Mouse (Mus musculus) stomach, postnatal 0 days (tissue): ENCODE results near the gene Pde4dip. TPM values are rescaled to one million over a fixed set of nuclear protein-coding genes. Genes with fewer than 3 reads are reported as not detected.

Source experiments
- ATAC-seq: fragments of 200-750 bp; cut with Nextera tagmentation; 2 replicates; pipeline ENCODE4 v1.8.0; 2017; ENCODE audit not compliant: low FRiP score, low TSS enrichment
- DNase-seq: peaks from one replicate; pipeline ENCODE4 v3.0.0-alpha.2; 2016; ENCODE audit warnings: low spot score
- H3K27ac ChIP-seq: fragments of 300-500 bp; sonication (generic); replicated peaks from 2 replicates; pipeline ENCODE4 v1.5.1; 2014; ENCODE audit warnings: mild to moderate bottlenecking, control low read depth
- H3K27me3 ChIP-seq: fragments of 300-500 bp; sonication (generic); 2 replicates; pipeline ENCODE4 v1.6.1; 2014; ENCODE audit warnings: low read length; ENCODE audit not compliant: control insufficient read depth, insufficient read depth
- H3K36me3 ChIP-seq: fragments of 300-500 bp; sonication (generic); 2 replicates; pipeline ENCODE4 v1.6.1; 2014; ENCODE audit warnings: low read length, mixed read lengths; ENCODE audit not compliant: control insufficient read depth, insufficient read depth
- H3K4me1 ChIP-seq: fragments of 300-500 bp; sonication (generic); replicated peaks from 2 replicates; pipeline ENCODE4 v1.6.1; 2014; ENCODE audit warnings: antibody characterized with exemption; ENCODE audit not compliant: control insufficient read depth, insufficient read depth
- H3K4me2 ChIP-seq: fragments of 300-500 bp; sonication (generic); replicated peaks from 2 replicates; pipeline ENCODE4 v1.6.1; 2014; ENCODE audit warnings: low read depth, mild to moderate bottlenecking, control low read depth, moderate library complexity
- H3K4me3 ChIP-seq: fragments of 300-500 bp; sonication (generic); 2 replicates; pipeline ENCODE4 v1.5.1; 2014; ENCODE audit warnings: low read depth, low read length, control low read depth
- H3K9ac ChIP-seq: fragments of 300-500 bp; sonication (generic); 2 replicates; pipeline ENCODE4 v1.6.1; 2014; ENCODE audit warnings: mild to moderate bottlenecking, low read length, control low read depth, mixed read lengths
- H3K9me3 ChIP-seq: fragments of 300-500 bp; sonication (generic); 2 replicates; pipeline ENCODE4 v1.6.1; 2016; ENCODE audit warnings: low read length; ENCODE audit not compliant: control insufficient read depth
- CTCF ChIP-seq: IDR thresholded peaks from 2 replicates; pipeline ENCODE4 v1.5.1; 2016; ENCODE audit warnings: antibody characterized with exemption, low read depth, mild to moderate bottlenecking, moderate library complexity
- EP300 ChIP-seq: optimal IDR thresholded peaks from 2 replicates; pipeline ENCODE3; 2016; ENCODE audit warnings: antibody characterized with exemption
- WGBS: fragments of 180-500 bp; shearing (Covaris S2); extraction: QIAGEN DNeasy Blood & Tissue Kit; methylation state at CpG from one replicate; pipeline ENCODE4 v1.1.7; 2014; 5-methylcytosine and 5-hydroxymethylcytosine counted together
- polyA plus RNA-seq: library from polyadenylated mRNA; unstranded; fragments of >200 nt; fragmentation: Nextera tagmentation; extraction: Ambion mirVana; gene quantifications from 2 replicates; pipeline ENCODE4 v1.2.1, GENCODE M21; 2015

Pde4dip gene
- polyA plus RNA-seq, 1 experiment from 2014 or later = 9.9 TPM

- no peaks in the 10 kb centered on the region for H3K9me3 ChIP-seq
These were observed 22.6 kb upstream of the Pde4dip start for GRCm38 (mm10) chr3:97911093-97911492.

GRCm38 (mm10) chr3:97909737-97910136 lies 21.2 kb upstream of the Pde4dip start:
- no peak overlapping the region for H3K27ac ChIP-seq
- WGBS = 75% methylated on average over 2 of the region's 2 CpGs
- no peak for DNase-seq

More at GRCm38 (mm10) chr3:97911093-97911492, 22.6 kb upstream of the Pde4dip start:
- Histone ChIP-seq H3K9ac (no peak overlapping the region), H3K36me3 (peaks cover 3% of the 10 kb centered on the region; the same call in 1 of the 2 replicates), H3K27ac (no peak overlapping the region), H3K4me1 (no peaks in the 10 kb centered on the region), H3K4me2 (no peak overlapping the region), H3K27me3 (no peaks in the 10 kb centered on the region), H3K4me3 (no peak overlapping the region)
- ATAC-seq (no peak), DNase-seq (no peak)
- TF ChIP-seq EP300 = no peak
- TF ChIP-seq CTCF = no peak
- WGBS = 71% methylated on average over 7 of the region's 7 CpGs

GRCm38 (mm10) chr3:97901586-97901985 lies 13.1 kb upstream of the Pde4dip start:
- ATAC-seq (peak; percentile 54), DNase-seq (no peak)
- Histone ChIP-seq H3K27ac (peak overlapping the region; percentile 83), H3K36me3 (no peaks in the 10 kb centered on the region), H3K9me3 (no peaks in the 10 kb centered on the region), H3K4me2 (peak overlapping the region; percentile 75), H3K4me3 (peak overlapping the region; percentile 97), H3K27me3 (no peaks in the 10 kb centered on the region), H3K4me1 (no peaks in the 10 kb centered on the region), H3K9ac (peak overlapping the region; percentile 98)
- no peak for TF ChIP-seq EP300
- no peak for TF ChIP-seq CTCF
- 13% methylated on average over 5 of the region's 5 CpGs for WGBS

More at GRCm38 (mm10) chr3:97909737-97910136, 21.2 kb upstream of the Pde4dip start:
- H3K36me3 ChIP-seq = no peaks in the 10 kb centered on the region
- H3K4me1 ChIP-seq = no peaks in the 10 kb centered on the region
- H3K4me3 ChIP-seq = no peak overlapping the region
- no peak overlapping the region for H3K9ac ChIP-seq
- no peak overlapping the region for H3K4me2 ChIP-seq
- TF ChIP-seq CTCF (no peak), EP300 (no peak)
- no peaks in the 10 kb centered on the region for H3K27me3 ChIP-seq
- no peak for ATAC-seq
- no peaks in the 10 kb centered on the region for H3K9me3 ChIP-seq

- WGBS = 3% methylated on average over 41 of the region's 41 CpGs
- DNase-seq (peak; percentile 88), ATAC-seq (peak; percentile 89)
- Histone ChIP-seq H3K9ac (peak within 1 kb of the TSS; percentile 98), H3K27me3 (no peaks in the 10 kb centered on the region), H3K27ac (peak within 1 kb of the TSS; percentile 83), H3K9me3 (no peaks in the 10 kb centered on the region), H3K4me1 (no peaks in the 10 kb centered on the region), H3K4me2 (peak within 1 kb of the TSS; percentile 75), H3K4me3 (peak within 1 kb of the TSS; percentile 97), H3K36me3 (no peaks in the 10 kb centered on the region)
- TF ChIP-seq CTCF = peak; percentile 25; the same call in 1 of the 2 replicates
- peak; percentile 51 for TF ChIP-seq EP300
These were observed 12.3 kb upstream of the Pde4dip start, which contains the start of gene Sec22b for GRCm38 (mm10) chr3:97900516-97901490. TSS of gene Sec22b (plus strand) at chr3:97901190.

GRCm38 (mm10) chr3:97898381-97898780 lies 9.9 kb upstream of the Pde4dip start:
- TF ChIP-seq EP300 (no peak), CTCF (no peak)
- no peaks in the 10 kb centered on the region for H3K9me3 ChIP-seq
- DNase-seq (no peak), ATAC-seq (no peak)
- H3K9ac ChIP-seq = no peak overlapping the region
- no peak overlapping the region for H3K27ac ChIP-seq
- no peaks in the 10 kb centered on the region for H3K27me3 ChIP-seq
- H3K4me3 ChIP-seq = no peak overlapping the region
- 48% methylated on average over 3 of the region's 3 CpGs for WGBS
- no peaks in the 10 kb centered on the region for H3K36me3 ChIP-seq
- H3K4me1 ChIP-seq = no peaks in the 10 kb centered on the region
- no peak overlapping the region for H3K4me2 ChIP-seq

- Histone ChIP-seq H3K9me3 (no peaks in the 10 kb centered on the region), H3K4me3 (no peak overlapping the region), H3K9ac (no peak overlapping the region), H3K4me1 (no peaks in the 10 kb centered on the region), H3K36me3 (no peaks in the 10 kb centered on the region), H3K27me3 (no peaks in the 10 kb centered on the region; the same call in 1 of the 2 replicates), H3K4me2 (no peak overlapping the region), H3K27ac (no peak overlapping the region)
- peak; percentile 30 for DNase-seq
- WGBS = 47% methylated on average over 6 of the region's 6 CpGs
- no peak for TF ChIP-seq EP300
- TF ChIP-seq CTCF = peak; percentile 67
- ATAC-seq = no peak
These were observed 6.2 kb upstream of the Pde4dip start for GRCm38 (mm10) chr3:97894695-97895094.
